Mouse (Mus musculus): ENCODE measurements at regions not wholly inside any gene's neighbourhood (a gene's known extent, or its start where the extent isn't known, plus 50 kb on each side); places are given as distances from the start of the nearest gene placed in this dataset.
A peak's percentile ranks its signal among the peaks of the same experiment; 100 is the strongest.

GRCm38 (mm10) chr10:91546140-91546539 lies 365.0 kb upstream of the Tmpo start:
- no peaks in the 10 kb centered on the region; a peak in 1 of 4 replicates for H3K4me1 ChIP-seq (ENCODE audit: control insufficient read depth in 1 of 2, insufficient read depth in 2 of 2)
- TF ChIP-seq ZC3H11A (IDR thresholded peaks at IDR 0.05; ENCODE audit: low read depth, low read length) (no peak), NELFE (IDR thresholded peaks at IDR 0.05; ENCODE audit: low read depth, low read length) (no peak), CHD2 (IDR thresholded peaks at IDR 0.05; ENCODE audit: low read length) (no peak), PAX5 (IDR thresholded peaks at IDR 0.05; ENCODE audit: low read length) (no peak), BHLHE40 (IDR thresholded peaks at IDR 0.05; ENCODE audit: low read depth, low read length) (no peak), RAD21 (IDR thresholded peaks at IDR 0.05; ENCODE audit: low read depth, low read length) (peak; percentile 70), POLR2AphosphoS2 (IDR thresholded peaks at IDR 0.05; ENCODE audit: low read depth, low read length) (no peak), SIN3A (IDR thresholded peaks at IDR 0.05; ENCODE audit: low read length) (no peak), MAFK (IDR thresholded peaks at IDR 0.05; ENCODE audit: insufficient replicate concordance, low read length) (no peak), CTCF (conservative IDR thresholded peaks at IDR 0.05 in 1 of 2, IDR thresholded peaks at IDR 0.05 in 1 of 2; ENCODE audit: low read depth in 2 of 2, low read length in 2 of 2) (peak; percentile 18 to 69; a peak in 2 of 4 replicates), MYC (IDR thresholded peaks at IDR 0.05; ENCODE audit: low read depth, low read length) (no peak), IRF4 (IDR thresholded peaks at IDR 0.05; ENCODE audit: low read depth, low read length) (0 out of 2 replicates have a peak, but pooled peaks have one; percentile 6), SMC3 (IDR thresholded peaks at IDR 0.05; ENCODE audit: low read depth, low read length) (peak; percentile 59)
- in situ Hi-C loops (cut with MboI; ENCODE audit: low pct_ligation_motif_present, low pct_unique_long_range_greater_than_20kb, low sequenced_read_pairs), result no loop called here

GRCm38 (mm10) chr10:91545421-91545820 lies 364.3 kb upstream of the Tmpo start:
- no peak overlapping the region for H3K27ac ChIP-seq (ENCODE audit: insufficient read depth, low read depth)
- peaks cover 11% of the 10 kb centered on the region for H3K9me3 ChIP-seq (replicated peaks; ENCODE audit: low read length)
- no peaks in the 10 kb centered on the region; a peak in 1 of 4 replicates for H3K4me1 ChIP-seq (ENCODE audit: control insufficient read depth in 1 of 2, insufficient read depth in 2 of 2)
- no peaks in the 10 kb centered on the region for H3K79me2 ChIP-seq (replicated peaks; ENCODE audit: control insufficient read depth, extremely low read depth, insufficient read depth, poor library complexity, severe bottlenecking)
- in situ Hi-C loops (cut with MboI; ENCODE audit: low pct_ligation_motif_present, low pct_unique_long_range_greater_than_20kb, low sequenced_read_pairs) (no loop called here), dilution Hi-C loops (cut with MboI; ENCODE audit: extremely low pct_ligation_motif_present, extremely low pct_unique_long_range_greater_than_20kb, low sequenced_read_pairs) (no loop called here)
- no peak overlapping the region for H3K4me3 ChIP-seq (replicated peaks in 1 of 3; ENCODE audit: low read depth in 2 of 3, low read length in 2 of 3, poor library complexity in 1 of 3)
- H3K36me3 ChIP-seq (replicated peaks in 1 of 2; ENCODE audit: control insufficient read depth in 1 of 2, insufficient read depth in 1 of 2, low read length in 1 of 2), result no peaks in the 10 kb centered on the region
- no peak overlapping the region for H3K4me2 ChIP-seq (ENCODE audit: insufficient read depth, low read depth, poor library complexity, severe bottlenecking)
- H3K27me3 ChIP-seq (replicated peaks), result no peaks in the 10 kb centered on the region
- no peak for TF ChIP-seq ZKSCAN1 (IDR thresholded peaks at IDR 0.05; ENCODE audit: borderline replicate concordance, low read depth, low read length)
- no peak for TF ChIP-seq RAD21 (IDR thresholded peaks at IDR 0.05; ENCODE audit: low read depth, low read length)
- TF ChIP-seq JUND (conservative IDR thresholded peaks at IDR 0.05; ENCODE audit: low read depth, low read length), result no peak
- no peak for TF ChIP-seq SMC3 (IDR thresholded peaks at IDR 0.05; ENCODE audit: low read depth, low read length)
- TF ChIP-seq PAX5 (IDR thresholded peaks at IDR 0.05; ENCODE audit: low read length), result no peak
- TF ChIP-seq IRF4 (IDR thresholded peaks at IDR 0.05; ENCODE audit: low read depth, low read length), result no peak
- no peak for TF ChIP-seq MAX (IDR thresholded peaks at IDR 0.05; ENCODE audit: low read length)
- no peak for TF ChIP-seq TBP (conservative IDR thresholded peaks at IDR 0.05; ENCODE audit: low read depth, low read length)
- no peak for TF ChIP-seq SIN3A (IDR thresholded peaks at IDR 0.05; ENCODE audit: low read length)
- TF ChIP-seq UBTF (IDR thresholded peaks at IDR 0.05; ENCODE audit: low read depth, low read length), result no peak
- TF ChIP-seq ETS1 (conservative IDR thresholded peaks at IDR 0.05; ENCODE audit: low read depth, low read length), result no peak
- no peak for TF ChIP-seq BHLHE40 (IDR thresholded peaks at IDR 0.05; ENCODE audit: low read depth, low read length)
- no peak for TF ChIP-seq ZC3H11A (IDR thresholded peaks at IDR 0.05; ENCODE audit: low read depth, low read length)
- TF ChIP-seq MAZ (IDR thresholded peaks at IDR 0.05; ENCODE audit: low read depth, low read length), result no peak
- DNase-seq (ENCODE audit: extremely low read depth), result no peak
- H3K9ac ChIP-seq (ENCODE audit: insufficient read depth, low read depth), result no peak overlapping the region

More at GRCm38 (mm10) chr10:91546140-91546539, 365.0 kb upstream of the Tmpo start:
- H3K4me2 ChIP-seq (ENCODE audit: insufficient read depth, low read depth, poor library complexity, severe bottlenecking), result peak overlapping the region; percentile 35; the same call in 1 of the 2 replicates
- H3K9me3 ChIP-seq (replicated peaks; ENCODE audit: low read length), result peaks cover 11% of the 10 kb centered on the region
- peak; percentile 23 for DNase-seq (ENCODE audit: extremely low read depth)
- no peak overlapping the region for H3K27ac ChIP-seq (ENCODE audit: insufficient read depth, low read depth)
- dilution Hi-C loops (cut with MboI; ENCODE audit: extremely low pct_ligation_motif_present, extremely low pct_unique_long_range_greater_than_20kb, low sequenced_read_pairs), result no loop called here
- no peak overlapping the region for H3K9ac ChIP-seq (ENCODE audit: insufficient read depth, low read depth)
- no peaks in the 10 kb centered on the region for H3K27me3 ChIP-seq (replicated peaks)
- no peak overlapping the region for H3K4me3 ChIP-seq (replicated peaks in 1 of 3; ENCODE audit: low read depth in 2 of 3, low read length in 2 of 3, poor library complexity in 1 of 3)
- no peaks in the 10 kb centered on the region for H3K79me2 ChIP-seq (replicated peaks; ENCODE audit: control insufficient read depth, extremely low read depth, insufficient read depth, poor library complexity, severe bottlenecking)
- H3K36me3 ChIP-seq (replicated peaks in 1 of 2; ENCODE audit: control insufficient read depth in 1 of 2, insufficient read depth in 1 of 2, low read length in 1 of 2), result no peaks in the 10 kb centered on the region
